Mouse (Mus musculus) adipocyte (in vitro differentiated cells): Measurements from ENCODE around the gene Kalrn.

Experiments used
- DNase-seq: peaks from one replicate; pipeline ENCODE4 v3.0.0-alpha.2; 2016; ENCODE audit warnings: low spot score

Kalrn gene

DNA sequence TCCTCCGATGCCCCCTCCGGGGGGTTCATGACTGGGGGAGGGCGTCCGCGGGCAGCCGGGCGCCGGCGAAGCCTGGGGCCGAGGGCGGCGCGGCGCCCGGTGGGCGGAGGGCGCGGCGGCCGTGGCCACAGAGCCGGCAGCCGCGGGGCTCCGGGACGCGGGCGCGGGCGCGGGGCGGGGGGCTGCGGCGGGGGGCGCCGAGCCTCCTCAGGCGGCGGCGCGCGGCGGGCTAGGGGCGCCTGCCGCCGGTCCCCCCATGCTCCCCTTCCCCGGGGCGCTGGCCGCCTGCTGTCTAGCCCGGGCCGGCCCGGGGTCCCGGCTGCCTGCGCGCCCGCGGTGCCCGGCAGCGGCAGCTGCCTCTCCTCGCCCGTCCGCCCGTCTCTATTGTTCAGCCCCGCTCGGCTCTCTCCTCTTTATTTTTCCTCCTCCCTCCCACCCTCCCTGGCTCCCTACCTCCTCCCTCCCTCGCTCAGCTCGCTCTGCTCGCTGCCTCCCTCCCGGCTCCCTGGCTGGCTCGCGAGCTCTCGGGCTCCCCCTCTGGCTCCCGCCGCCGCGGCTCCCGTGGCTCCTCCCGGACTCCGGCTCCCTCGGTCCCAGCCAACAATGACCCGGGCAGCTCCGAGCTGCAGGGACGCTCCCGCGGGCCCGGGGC is at the start of gene Kalrn:
Gene Kalrn, minus strand, starts transcription at position 382 of the 652 bp plus-strand sequence.
- DNase-seq, result peak; percentile 82

- no peak for DNase-seq
These were observed 40.7 kb upstream of the Kalrn start for GRCm38 (mm10) chr16:34614021-34614420.

DNA sequence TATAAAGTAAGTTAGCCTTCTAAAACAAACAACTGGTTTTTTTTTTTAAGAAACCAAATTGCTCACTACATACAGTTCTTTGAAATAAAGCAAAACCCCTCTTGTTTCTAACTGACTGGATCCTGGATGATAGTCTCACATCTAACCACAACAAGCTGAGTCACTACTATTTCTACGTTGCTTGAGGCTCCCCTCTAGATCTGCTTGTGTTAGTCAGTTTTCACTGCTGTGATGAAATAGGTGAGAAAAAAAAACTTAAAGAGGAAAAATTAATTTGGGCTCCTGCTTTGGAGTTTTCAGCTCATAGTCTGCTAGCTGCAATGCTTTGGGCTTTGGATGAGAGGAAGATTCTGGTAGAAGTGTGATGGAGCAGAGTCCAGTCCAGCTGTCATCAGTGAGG is 36.8 kb upstream of the Kalrn start:
- DNase-seq, result no peak

- DNase-seq, result peak; percentile 61
These were observed 32.3 kb upstream of the Kalrn start for GRCm38 (mm10) chr16:34605679-34606078.

DNA sequence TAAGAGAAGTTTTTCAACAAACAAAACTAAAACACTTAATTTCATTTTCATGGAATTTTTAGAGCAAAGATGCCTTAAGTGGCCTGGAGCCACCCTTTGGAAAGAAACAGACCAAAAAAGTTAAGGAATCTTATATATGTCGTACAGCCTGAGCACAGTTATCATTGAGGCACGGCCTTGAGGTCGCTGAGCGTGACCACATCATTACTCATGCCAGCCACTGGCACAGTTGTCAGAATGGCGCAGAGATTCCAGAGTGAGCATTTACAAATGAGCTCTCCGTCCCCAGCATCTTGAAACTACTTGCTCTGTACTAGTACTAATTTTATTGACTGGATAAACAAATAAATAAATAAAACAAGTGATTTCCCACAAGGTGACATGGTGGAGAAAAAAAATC is 30.5 kb upstream of the Kalrn start:
- no peak for DNase-seq

DNA sequence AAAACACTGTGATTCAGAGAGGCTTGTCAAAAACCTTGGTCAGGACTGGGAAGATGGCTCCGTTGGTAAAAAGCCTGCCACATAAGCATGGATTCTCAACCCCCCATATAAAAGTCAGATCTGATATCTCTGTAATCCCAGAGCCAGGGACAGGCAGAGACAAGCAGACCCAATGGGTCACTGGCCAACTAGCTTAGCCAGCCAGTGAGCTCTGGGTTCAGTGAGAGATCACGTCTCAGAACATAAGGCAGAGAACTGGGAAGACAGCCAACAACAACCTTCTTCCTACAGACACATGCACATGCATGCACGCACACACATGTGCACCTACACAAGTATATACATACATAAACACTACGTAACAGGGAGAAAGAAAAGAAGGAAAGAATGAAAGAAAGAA is 29.7 kb upstream of the Kalrn start:
- peak; percentile 34 for DNase-seq

DNA sequence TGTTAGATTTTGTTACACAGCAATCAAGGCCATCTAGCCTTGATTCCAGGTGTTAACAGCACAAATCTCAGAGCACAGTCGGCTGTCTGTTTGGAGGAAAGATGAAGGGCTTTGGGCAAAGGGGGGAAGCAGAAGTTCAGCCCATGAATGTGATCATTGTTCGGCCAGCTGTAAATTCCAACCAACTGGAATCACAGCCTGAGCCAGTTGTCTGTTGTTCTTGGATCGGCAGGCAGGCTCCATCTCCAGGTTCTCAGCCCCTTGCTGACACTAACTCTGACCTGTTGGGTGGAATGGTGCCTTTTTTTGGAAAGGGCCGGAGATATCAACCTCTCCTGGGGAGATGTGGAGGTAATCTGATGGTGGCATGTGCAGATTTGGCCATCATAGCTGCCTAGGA is 28.6 kb upstream of the Kalrn start:
- DNase-seq, result no peak

DNA sequence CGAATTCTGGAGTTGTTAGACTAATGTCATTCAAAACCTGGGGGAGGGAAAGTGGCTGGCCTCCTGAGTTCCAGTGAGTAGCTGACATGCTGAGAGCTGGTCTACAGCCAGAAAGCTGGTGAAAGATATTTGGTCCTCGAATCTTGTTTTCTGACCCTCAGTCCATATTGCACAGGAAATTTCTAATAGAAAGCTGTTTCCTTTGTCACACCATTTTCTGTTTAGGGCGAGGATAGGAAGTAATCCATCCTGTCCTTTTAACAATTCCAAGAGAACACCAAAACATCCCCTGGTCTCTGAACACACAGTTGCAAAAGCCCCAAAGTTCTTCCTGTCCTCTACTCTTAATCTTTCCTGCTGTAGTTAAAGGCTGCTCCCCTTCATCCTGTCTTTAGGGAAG is 22.0 kb upstream of the Kalrn start:
- peak; percentile 30 for DNase-seq

DNA sequence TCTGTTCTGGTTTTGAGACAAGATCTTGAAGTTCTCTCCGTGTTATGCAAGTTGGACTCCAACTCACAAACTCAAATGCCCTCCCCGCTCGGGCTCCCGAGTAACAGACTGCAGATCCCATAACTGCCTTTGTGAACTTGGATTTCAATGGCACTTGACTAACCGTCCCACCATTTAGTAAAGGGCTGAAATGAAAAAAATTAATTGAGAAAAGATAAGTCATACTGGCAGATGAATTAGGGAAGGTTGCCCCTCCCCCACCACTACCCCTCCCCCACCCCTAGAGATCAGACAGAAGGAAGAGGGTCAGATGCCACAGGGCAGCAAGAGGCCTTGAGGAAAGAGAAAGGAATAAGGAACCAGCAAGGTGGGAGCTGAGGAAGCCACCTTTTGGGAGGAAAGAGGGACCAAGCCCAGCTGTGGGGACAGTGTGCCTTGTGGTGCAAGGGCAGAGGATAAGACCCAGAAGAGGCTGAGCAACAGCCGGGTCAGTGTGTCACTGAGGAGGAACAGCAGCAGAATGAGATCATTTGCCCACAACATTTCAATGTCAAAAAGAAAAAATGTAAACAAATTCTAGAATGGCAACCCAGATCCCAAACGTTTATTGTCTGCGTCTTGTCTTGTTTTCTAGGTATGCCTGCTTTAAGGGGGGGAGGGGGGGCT is 21.4 kb upstream of the Kalrn start:
- no peak for DNase-seq

DNA sequence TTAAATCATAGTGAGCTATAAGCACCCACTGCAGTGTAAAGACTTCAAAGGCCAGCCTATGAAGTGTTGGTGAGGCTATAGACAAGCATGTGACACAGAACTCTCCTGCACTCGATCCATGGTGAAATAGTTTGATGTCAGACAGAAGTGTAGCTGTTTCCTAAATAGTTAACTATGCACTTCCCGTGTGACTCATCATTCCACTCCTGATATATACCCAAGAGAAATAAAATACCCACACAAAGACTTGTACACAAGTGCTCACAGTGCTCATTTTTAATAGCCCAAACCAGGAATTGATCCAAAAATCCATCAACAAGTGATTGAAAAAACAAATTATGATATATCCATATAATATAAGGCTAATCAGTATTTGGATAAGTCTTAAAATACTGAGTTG is 19.4 kb upstream of the Kalrn start:
- no peak for DNase-seq

DNA sequence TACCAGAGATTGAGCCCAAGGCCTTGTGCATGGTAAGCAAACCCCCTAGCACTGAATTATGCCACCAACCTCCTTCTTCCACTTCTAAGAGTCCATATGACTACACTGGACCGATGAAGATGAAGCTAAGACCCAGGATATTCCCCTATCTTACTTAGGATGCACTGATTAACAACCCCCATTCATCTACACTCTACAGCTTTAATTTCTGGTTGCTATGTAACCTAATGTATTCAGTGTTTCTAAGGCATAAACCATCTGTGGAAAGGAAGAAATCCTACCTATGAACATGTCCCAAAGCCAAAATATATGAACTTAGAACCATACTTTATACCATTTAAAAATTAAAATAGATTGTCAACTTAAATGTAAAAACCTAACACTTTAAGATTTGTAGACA is 18.6 kb upstream of the Kalrn start:
- DNase-seq, result no peak

DNA sequence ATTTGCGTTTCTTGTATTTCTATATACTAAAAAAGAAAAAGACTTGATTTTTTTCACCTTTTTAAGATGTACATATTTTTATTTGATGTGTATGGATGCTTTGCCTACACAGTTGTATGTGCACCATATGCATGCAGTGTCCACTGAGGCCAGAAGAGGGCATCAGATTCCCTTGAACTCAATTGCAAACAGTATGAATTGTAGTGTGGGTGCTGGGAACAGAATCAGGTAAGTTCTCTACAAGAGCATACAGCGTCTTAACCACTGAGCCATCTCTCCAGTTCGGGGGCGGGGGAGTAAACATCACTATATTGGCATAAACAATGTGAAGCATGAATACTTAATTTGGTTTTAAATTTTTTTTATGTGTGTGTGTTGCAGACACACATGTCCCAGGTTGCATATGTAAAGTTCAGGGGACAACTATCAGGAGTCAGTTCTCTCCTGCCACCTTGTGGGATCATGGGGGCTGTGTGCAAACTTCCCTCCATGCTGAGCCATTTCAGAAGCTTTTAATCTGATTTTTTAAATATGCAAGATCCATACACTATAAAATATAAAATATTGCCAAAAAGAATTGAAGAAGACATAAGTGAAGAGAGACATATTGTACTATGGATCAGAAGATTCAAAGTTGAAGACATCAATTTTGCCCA is 6.5 kb upstream of the Kalrn start:
- DNase-seq, result no peak

DNA sequence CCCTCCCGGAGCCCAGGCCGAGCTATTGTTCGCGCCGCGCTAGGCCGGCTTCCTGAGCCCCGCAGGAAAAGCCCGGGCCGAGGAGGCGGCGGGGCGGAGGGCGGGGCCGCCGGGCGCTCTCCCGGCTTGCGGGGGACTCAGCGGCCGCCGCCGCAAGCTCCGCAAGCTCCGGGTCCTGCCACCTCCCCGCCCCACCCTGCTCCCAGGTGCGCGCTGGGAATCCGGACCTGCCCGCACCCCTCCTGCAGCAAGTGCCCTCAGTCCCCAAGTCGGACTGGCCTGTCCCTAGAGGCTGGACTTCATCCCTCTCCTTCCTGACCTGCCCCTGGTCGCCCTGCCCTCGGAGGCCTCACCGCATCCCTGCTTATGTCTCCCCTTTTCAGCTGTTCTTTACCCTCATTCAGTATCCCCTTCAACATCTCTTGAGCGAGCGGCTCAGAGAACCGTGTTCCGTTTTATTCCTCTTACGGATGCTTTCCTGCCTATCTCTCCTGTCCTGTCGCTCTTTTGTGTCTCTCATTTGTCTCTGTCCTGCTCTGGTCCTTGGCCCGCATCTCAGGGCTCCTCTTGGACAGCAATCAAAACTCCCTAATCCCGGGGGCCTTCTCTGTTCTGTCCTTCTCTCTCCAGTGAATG is 642 bp upstream of the Kalrn start:
- DNase-seq, result no peak

DNA sequence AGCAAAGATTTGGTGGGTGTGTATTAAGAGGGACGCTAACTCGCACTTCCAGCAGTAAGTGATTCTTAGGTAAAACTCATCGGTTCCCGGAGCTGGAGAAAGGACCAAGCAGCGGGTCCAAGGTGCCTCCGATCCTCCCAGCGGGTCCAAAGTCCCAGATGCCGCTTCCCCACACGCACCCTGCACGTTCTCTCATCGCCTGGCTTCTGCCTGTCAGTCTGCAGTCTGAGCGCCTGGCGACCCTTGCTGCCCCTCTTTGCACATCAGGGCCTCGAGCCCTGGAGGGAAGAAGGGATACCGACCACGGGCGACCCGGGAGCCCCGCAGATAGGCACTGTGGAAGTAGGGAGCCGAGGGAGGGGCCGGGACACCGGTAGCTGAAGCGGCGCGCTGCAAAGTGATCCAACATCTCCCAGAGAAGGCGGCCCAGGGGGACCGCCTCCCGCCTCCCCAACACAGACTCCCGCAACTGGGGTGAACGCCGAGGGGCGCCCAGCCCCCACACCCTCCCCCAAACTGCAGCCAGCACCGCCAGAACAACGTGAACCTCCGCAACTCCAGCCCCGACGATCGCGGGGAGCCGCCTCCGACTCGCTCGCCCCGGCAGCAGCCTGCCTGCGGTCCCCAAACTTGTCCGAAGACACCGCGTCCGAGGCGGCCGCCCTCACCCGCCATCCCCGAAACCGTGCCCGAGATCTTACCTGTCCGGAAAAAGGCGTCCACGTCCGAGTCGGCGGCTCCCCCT is 754 bp downstream of the Kalrn start:
- DNase-seq, result no peak

DNA sequence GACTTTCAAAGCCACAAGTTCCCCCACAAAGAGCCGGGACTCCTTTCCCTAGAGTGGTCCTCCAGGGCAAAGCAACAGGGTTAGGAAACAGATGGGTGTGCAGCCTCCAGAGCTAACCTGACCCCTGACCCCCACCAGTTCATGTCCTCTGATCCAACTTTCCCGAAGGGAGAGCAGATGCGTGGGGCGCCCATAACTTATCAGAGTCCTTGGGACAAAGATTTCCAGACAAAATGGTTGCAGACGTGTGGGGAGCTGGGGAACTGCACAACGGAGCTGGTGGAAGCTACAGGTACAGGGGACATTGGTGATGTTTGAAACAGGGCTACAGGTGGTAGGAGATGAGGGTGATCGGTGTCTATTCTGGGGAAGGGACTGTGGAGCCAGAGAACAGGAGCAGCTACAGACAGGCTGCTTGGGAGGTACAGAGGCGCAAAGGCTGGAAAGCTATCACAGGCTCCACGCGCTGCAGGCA is 1.4 kb downstream of the Kalrn start:
- DNase-seq, result no peak

DNA sequence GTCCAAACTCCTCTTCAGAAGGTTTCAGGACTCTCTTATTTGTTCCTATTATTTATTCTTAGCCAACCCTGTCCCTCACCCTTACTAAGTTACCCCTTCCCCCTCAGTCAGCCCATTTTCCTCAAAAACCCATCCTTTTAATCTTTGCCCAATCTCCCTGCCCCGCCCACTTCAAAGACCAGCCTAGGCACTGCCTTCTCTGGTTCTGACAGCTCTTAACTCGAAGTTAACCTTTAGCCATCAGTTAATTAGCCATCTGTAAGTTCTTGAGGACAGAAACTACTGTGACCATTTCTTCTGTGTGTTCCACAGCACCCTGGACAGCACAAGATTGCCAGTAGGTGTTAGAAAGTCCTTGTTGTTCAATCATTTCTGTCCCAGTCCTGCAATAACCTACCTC is 3.4 kb downstream of the Kalrn start:
- DNase-seq, result no peak

- DNase-seq, result no peak
These were observed 4.5 kb downstream of the Kalrn start for GRCm38 (mm10) chr16:34568831-34569230.

GRCm38 (mm10) chr16:34563593-34564280 is 9.6 kb downstream of the Kalrn start:
- no peak for DNase-seq

DNA sequence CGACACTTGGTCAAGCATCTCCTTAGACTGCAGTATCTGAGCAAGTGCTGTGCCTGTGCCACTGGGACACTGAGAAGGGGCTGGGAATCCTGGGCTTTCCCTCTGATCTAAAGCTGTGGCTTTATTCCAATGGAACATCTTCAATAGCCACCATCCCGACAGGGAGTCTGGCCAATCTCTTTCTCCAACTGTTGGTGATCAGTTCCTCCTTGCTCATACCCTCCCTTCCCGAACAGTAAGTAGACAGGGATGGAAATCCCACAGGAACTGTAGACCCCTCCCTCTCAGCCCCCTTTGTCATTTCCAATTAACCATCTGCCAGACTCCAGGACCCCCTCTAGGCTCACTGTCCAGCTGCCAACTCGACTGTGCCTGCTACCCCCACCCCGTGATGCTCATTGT is 11.6 kb downstream of the Kalrn start:
- DNase-seq, result no peak

DNA sequence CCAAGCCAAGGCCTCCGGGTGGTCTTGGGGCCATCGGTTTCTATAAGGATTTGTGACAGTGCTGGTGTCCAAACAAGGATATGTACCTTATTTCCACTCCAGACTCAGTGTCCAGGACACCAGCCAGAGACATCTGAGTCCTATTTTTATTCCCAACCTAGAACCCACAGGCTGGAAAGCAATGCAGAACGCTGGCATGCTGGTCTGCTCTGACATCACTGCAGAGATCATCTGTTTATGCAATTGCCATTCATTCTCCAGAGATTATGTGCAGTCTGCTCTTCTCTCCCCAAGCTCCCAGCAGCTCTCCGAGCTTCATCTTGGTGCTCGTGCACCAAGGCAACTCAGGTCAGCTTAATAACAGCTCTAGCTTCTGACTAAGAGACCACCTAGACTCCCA is 12.5 kb downstream of the Kalrn start:
- no peak for DNase-seq

DNA sequence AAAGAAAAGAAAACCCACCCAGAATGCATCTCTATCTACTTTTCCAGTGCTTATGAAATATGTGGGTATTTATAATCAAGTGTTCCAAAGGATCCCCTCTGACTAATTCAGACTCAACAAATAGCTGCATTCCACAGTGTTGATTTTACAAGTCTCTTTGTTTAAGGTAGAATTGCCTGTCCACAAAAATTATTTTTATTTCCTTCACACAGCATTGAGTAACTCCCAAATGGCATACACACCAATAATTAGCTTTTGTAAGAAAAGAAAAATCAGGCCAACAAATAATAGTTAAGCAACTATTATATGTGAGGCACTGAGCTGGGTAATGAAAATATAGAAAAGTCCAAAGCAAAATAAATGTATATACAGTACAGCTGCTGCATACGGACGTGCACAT is 12.9 kb downstream of the Kalrn start:
- DNase-seq, result no peak

DNA sequence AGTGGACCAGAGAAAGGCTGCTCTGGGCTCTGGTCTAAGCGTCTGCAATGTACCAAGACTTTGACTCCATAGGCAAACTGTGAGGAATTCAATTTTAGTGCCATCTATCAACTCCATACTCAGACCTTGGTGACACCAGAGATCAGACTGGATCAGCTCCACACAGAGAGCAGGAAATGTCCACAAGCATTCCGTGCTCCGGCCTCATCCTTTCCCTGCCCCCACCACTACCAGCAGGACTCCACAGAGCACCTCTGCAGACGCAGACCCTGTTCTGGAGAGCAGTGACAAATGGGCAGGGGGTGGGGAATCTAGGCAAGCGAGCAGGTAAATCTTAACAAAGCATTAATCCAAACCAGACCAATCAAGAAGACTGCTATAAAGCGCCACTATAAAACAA is 15.4 kb downstream of the Kalrn start:
- DNase-seq, result no peak
